Mouse (Mus musculus) CH12.LX (cell line): Measurements from ENCODE around the gene Rpl6.

Source experiments
- HCFC1 ChIP-seq: IDR thresholded peaks from 2 replicates; pipeline ENCODE4 v1.6.1; 2012; ENCODE audit warnings: low read depth, mild to moderate bottlenecking, inconsistent platforms, low read length, improper control_type of control experiment
- MEF2A ChIP-seq: IDR thresholded peaks from 2 replicates; pipeline ENCODE4 v1.6.1; 2014; ENCODE audit warnings: low read depth, mild to moderate bottlenecking, inconsistent platforms, low read length, improper control_type of control experiment, borderline replicate concordance

DNA sequence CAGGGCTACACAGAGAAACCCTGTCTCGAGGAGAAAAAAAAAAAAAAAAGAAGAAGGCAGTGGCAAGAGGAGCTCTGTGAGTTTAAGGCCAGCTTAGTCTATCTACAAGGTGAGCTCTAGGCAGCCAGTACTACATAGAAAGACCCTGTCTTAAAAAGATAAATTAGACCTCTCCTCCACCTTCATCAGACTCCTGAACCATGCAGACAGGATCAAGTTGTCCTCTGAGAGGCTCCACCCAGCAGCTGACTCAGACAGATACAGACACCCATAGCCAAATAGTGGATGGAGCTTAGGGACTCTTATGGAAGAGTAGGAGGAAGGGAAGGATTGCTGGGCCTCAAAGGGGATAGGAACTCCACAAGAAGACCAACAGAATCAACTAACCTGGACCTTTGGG lies 10.1 kb upstream of the Rpl6 start:
- TF ChIP-seq HCFC1 (no peak), MEF2A (no peak)
